Mouse (Mus musculus) neural tube, embryonic 14.5 days (tissue): ENCODE measurements around the gene Mustn1. TPM values are rescaled to one million over a fixed set of nuclear protein-coding genes. Genes with fewer than 3 reads are reported as not detected.

ENCODE experiments used
- ATAC-seq: fragments of 200-750 bp; cut with Nextera tagmentation; 2 replicates; pipeline ENCODE4 v1.8.0; 2017; ENCODE audit warnings: low read depth, mild to moderate bottlenecking, moderate TSS enrichment, moderate library complexity
- H3K27ac ChIP-seq: fragments of 300-500 bp; sonication (generic); 2 replicates; pipeline ENCODE4 v1.5.1; 2014; ENCODE audit warnings: low read depth, mild to moderate bottlenecking, control low read depth, low read length, moderate library complexity, mixed read lengths
- H3K27me3 ChIP-seq: fragments of 300-500 bp; sonication (generic); 2 replicates; pipeline ENCODE4 v1.6.1; 2014; ENCODE audit warnings: low read length; ENCODE audit not compliant: control insufficient read depth, insufficient read depth
- H3K36me3 ChIP-seq: fragments of 300-500 bp; sonication (generic); 2 replicates; pipeline ENCODE4 v1.6.1; 2014; ENCODE audit warnings: low read length, mixed read lengths; ENCODE audit not compliant: control insufficient read depth, insufficient read depth
- H3K4me1 ChIP-seq: fragments of 300-500 bp; sonication (generic); 2 replicates; pipeline ENCODE4 v1.6.1; 2014; ENCODE audit warnings: low read length; ENCODE audit not compliant: control insufficient read depth, insufficient read depth
- H3K4me2 ChIP-seq: fragments of 300-500 bp; sonication (generic); 2 replicates; pipeline ENCODE4 v1.6.1; 2014; ENCODE audit warnings: mild to moderate bottlenecking, low read depth, low read length, control low read depth
- H3K4me3 ChIP-seq: fragments of 300-500 bp; sonication (generic); 2 replicates; pipeline ENCODE4 v1.5.1; 2014; ENCODE audit warnings: low read depth, low read length, control low read depth, mixed read lengths
- H3K9ac ChIP-seq: fragments of 300-500 bp; sonication (generic); replicated peaks from 2 replicates; pipeline ENCODE4 v1.6.1; 2014; ENCODE audit warnings: low read depth, mild to moderate bottlenecking, control low read depth, low read length, mixed read lengths
- H3K9me3 ChIP-seq: fragments of 300-500 bp; sonication (generic); 2 replicates; pipeline ENCODE4 v1.6.1; 2016; ENCODE audit warnings: low read length; ENCODE audit not compliant: control insufficient read depth
- WGBS: fragments of 180-500 bp; shearing (Covaris S2); extraction: QIAGEN DNeasy Blood & Tissue Kit; methylation state at CpG from one replicate; pipeline ENCODE4 v1.1.7; 2014; 5-methylcytosine and 5-hydroxymethylcytosine counted together
- polyA plus RNA-seq: library from polyadenylated mRNA; unstranded; fragments of >200 nt; fragmentation: Nextera tagmentation; extraction: Ambion mirVana; gene quantifications from 2 replicates; pipeline ENCODE4 v1.2.1, GENCODE M21; 2014

Gene Mustn1
- 1.0 and 1.8 TPM in 2 replicates for polyA plus RNA-seq

GRCm38 (mm10) chr14:30878958-30879571 lies at the start of gene Mustn1:
Gene Mustn1, plus strand, starts transcription at chr14:30879200.
- H3K9me3 ChIP-seq: no peaks in the 10 kb centered on the region
- no peaks in the 10 kb centered on the region for H3K27me3 ChIP-seq
- no peak within 1 kb of the TSS for H3K4me3 ChIP-seq
- H3K9ac ChIP-seq: no peak within 1 kb of the TSS
- no peak within 1 kb of the TSS for H3K4me2 ChIP-seq
- H3K27ac ChIP-seq: no peak within 1 kb of the TSS
- H3K36me3 ChIP-seq: peaks cover 6% of the 10 kb centered on the region; the same call in 1 of the 2 replicates
- WGBS: 76% methylated on average over 11 of the region's 11 CpGs
- ATAC-seq: no peak
- H3K4me1 ChIP-seq: no peaks in the 10 kb centered on the region

DNA sequence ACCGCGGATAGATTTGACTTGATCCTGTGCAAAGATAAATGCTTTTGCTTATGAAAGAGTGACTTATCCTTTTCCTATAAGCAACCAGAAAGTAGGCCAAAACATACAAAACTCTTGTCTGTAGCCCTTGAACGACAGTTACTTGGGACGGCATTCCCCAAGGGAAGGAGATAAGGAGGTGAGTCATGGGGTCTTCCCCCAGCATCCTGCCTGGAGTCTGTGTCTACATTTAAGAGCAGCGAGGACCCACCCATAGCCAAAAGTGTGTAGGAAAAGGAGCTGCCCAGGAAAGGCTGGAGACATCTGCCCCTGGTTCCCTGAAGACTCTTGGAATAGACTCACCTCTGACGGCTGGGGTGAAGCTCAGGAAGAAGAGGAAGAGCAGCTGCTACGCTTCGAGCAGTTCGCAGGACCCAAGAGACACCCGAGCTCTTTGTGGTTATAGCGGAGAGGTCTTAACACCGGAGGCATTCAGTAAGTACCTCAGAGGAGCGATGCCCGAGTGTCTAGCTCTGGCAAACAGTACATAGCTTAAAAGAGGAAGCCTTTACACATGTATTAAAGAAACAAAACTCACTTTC lies 41.5 kb upstream of the Mustn1 start:
- H3K4me3 ChIP-seq: no peak overlapping the region
- H3K27ac ChIP-seq: no peak overlapping the region
- no peak for ATAC-seq
- H3K36me3 ChIP-seq: no peaks in the 10 kb centered on the region
- H3K4me1 ChIP-seq: no peaks in the 10 kb centered on the region
- no peak overlapping the region for H3K4me2 ChIP-seq
- H3K27me3 ChIP-seq: no peaks in the 10 kb centered on the region
- no peaks in the 10 kb centered on the region for H3K9me3 ChIP-seq
- WGBS: 89% methylated on average over 14 of the region's 14 CpGs
- H3K9ac ChIP-seq: no peak overlapping the region

DNA sequence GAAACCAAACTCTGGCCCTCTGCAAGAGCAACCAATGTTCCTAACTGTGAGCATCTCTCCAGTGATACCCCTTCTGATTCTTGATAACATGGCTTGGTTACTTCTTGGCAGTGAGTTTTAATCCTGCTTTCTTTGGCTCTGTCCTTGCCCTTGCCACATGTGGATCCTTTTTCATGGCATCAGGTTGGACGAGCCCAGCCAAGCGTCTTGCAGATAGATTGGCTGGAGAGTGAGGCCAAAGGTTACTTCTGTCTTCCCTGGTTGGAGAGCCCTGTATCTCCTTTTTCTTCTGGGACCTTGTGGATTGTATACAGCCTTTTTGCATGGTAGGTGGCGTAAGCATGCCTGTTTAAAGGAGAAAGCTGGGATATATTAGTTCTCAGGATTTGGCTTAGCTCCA lies 35.3 kb upstream of the Mustn1 start:
- no peaks in the 10 kb centered on the region for H3K36me3 ChIP-seq
- 96% methylated on average over 3 of the region's 3 CpGs for WGBS
- no peak overlapping the region for H3K4me3 ChIP-seq
- no peaks in the 10 kb centered on the region for H3K9me3 ChIP-seq
- H3K4me1 ChIP-seq: no peaks in the 10 kb centered on the region
- no peak overlapping the region for H3K4me2 ChIP-seq
- ATAC-seq: no peak
- H3K27ac ChIP-seq: no peak overlapping the region
- H3K9ac ChIP-seq: no peak overlapping the region
- H3K27me3 ChIP-seq: no peaks in the 10 kb centered on the region

DNA sequence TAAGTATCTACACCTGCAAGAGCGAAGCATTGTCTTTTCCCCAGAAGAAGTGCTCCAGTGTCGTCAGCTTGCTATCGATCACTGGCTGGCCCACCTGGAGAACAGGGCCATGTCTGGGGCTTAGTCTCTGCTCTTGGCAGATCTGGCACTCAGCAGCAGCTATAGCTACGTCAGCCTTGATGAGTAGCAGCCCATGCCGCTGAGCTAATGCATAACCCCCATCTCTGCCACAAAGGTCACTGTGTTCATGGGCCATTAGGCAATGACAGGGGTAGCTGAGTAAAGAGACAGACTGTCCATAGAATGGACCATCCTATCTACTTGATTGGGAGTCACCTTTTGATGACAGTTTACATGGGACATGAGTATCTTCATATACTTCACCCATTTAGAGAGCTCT lies 28.5 kb upstream of the Mustn1 start:
- 82% methylated on average over 5 of the region's 5 CpGs for WGBS

DNA sequence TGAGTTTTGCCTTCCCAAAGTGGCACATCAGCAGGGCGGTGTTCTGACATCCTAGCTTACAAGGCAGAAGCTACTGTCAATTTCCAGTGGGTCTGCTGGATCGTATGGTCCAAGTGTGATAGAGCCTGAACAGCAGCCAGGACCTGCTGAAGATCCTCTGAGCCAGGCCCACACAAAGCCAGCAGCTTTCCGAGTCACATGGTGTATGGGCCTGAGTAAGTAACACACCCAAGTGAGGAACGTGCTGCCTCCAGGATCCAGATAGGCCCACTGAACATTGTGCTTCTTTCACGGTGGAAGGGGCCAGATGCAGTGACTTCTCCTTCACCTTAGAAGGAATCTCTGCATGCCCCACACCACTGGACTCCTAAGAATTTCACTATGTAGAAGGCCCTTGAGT lies 26.7 kb upstream of the Mustn1 start:
- H3K27me3 ChIP-seq: no peaks in the 10 kb centered on the region
- no peak overlapping the region for H3K4me3 ChIP-seq
- H3K9ac ChIP-seq: no peak overlapping the region
- 94% methylated on average over 5 of the region's 5 CpGs for WGBS
- ATAC-seq: no peak
- H3K4me1 ChIP-seq: no peaks in the 10 kb centered on the region
- no peak overlapping the region for H3K27ac ChIP-seq
- no peaks in the 10 kb centered on the region for H3K36me3 ChIP-seq
- no peak overlapping the region for H3K4me2 ChIP-seq
- H3K9me3 ChIP-seq: no peaks in the 10 kb centered on the region

More for the DNA sequence above, 28.5 kb upstream of the Mustn1 start:
- H3K27me3 ChIP-seq: no peaks in the 10 kb centered on the region
- H3K9ac ChIP-seq: no peak overlapping the region
- H3K4me3 ChIP-seq: no peak overlapping the region
- H3K4me1 ChIP-seq: no peaks in the 10 kb centered on the region
- no peak overlapping the region for H3K27ac ChIP-seq
- H3K36me3 ChIP-seq: no peaks in the 10 kb centered on the region
- no peaks in the 10 kb centered on the region for H3K9me3 ChIP-seq
- no peak overlapping the region for H3K4me2 ChIP-seq
- ATAC-seq: no peak

GRCm38 (mm10) chr14:30855316-30855715 lies 23.7 kb upstream of the Mustn1 start:
- no peaks in the 10 kb centered on the region for H3K4me1 ChIP-seq
- no peaks in the 10 kb centered on the region for H3K27me3 ChIP-seq
- H3K9ac ChIP-seq: no peak overlapping the region
- H3K4me3 ChIP-seq: no peak overlapping the region
- no peaks in the 10 kb centered on the region for H3K9me3 ChIP-seq
- no peaks in the 10 kb centered on the region for H3K36me3 ChIP-seq
- no peak overlapping the region for H3K4me2 ChIP-seq
- ATAC-seq: no peak
- WGBS: 96% methylated on average over 3 of the region's 3 CpGs
- no peak overlapping the region for H3K27ac ChIP-seq

DNA sequence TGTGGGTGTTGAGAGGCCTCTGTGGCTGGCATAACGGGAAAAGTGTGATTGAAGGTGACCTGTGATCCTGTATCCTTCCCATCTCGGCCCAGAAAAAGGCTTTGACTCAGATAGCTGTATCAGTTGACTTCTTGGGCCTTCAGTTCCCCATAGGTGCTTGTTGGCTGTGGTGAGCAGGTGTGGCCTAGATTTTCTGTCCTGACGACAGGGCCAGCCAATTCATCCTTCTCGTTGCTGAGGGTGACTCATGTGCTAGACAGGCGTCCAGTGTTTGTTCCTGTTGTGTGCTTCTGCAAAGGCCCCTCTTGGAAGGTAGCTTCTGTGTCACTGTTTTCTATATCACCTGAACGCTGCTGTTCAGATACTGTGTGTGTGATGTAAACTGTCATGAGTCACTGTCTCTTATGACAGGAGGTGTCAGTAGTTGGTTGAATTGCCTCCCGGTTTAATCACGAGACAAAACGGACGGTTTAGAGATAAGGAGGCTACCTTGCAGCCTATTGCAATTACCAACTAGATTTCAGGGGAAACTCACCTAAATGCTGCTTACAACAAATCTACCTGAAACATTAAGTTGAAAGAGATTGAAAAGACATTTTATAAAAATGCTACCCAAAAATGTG lies 22.0 kb upstream of the Mustn1 start:
- no peaks in the 10 kb centered on the region for H3K9me3 ChIP-seq
- H3K27me3 ChIP-seq: no peaks in the 10 kb centered on the region
- H3K27ac ChIP-seq: no peak overlapping the region
- no peak overlapping the region for H3K4me2 ChIP-seq
- no peak for ATAC-seq
- WGBS: 94% methylated on average over 10 of the region's 10 CpGs
- H3K9ac ChIP-seq: no peak overlapping the region
- no peaks in the 10 kb centered on the region for H3K4me1 ChIP-seq
- no peak overlapping the region for H3K4me3 ChIP-seq
- no peaks in the 10 kb centered on the region for H3K36me3 ChIP-seq

GRCm38 (mm10) chr14:30857990-30858389 lies 21.0 kb upstream of the Mustn1 start:
- Histone ChIP-seq H3K4me1 (no peaks in the 10 kb centered on the region), H3K27ac (no peak overlapping the region), H3K9me3 (no peaks in the 10 kb centered on the region), H3K36me3 (no peaks in the 10 kb centered on the region), H3K9ac (no peak overlapping the region), H3K27me3 (no peaks in the 10 kb centered on the region), H3K4me2 (no peak overlapping the region), H3K4me3 (no peak overlapping the region)
- 74% methylated on average over 4 of the region's 4 CpGs for WGBS
- ATAC-seq: no peak

DNA sequence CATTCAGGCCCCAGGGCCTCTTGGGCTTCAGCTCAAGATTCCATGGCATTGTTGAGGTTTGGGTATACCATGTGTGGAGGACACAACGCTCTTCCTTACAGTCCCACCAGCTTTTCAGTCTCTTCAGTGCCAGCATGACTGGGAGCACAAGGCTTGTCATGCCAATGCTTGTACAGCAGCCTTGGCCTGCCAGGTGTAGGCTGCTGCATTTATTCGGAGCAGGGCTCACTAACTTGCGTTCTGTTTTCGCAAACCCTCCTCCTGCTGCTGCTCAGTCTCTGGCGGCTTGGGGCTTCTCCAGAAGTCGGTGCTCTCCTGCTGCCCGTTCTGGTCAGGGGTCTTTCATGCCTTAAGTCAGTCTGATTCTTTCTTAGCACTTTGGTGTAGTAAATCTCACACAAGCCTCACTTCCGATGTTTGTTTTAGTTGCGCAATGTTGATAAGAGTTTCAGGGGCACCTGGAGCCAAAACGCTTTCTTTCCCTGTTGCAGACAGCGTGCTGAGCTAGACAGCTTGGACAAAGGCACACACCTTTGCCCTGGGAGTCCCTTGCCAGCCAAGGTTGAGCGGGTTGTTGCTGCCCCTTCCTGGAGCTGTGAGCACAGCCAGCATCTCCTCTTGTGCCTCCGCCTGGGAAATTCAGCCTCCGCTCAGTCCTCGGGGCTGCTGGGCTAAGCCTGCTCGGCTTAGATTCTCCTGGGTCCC lies 17.4 kb upstream of the Mustn1 start:
- Histone ChIP-seq H3K4me1 (no peaks in the 10 kb centered on the region), H3K4me2 (no peak overlapping the region), H3K4me3 (no peak overlapping the region), H3K27ac (no peak overlapping the region), H3K36me3 (no peaks in the 10 kb centered on the region), H3K27me3 (no peaks in the 10 kb centered on the region), H3K9ac (no peak overlapping the region), H3K9me3 (no peaks in the 10 kb centered on the region)
- 83% methylated on average over 16 of the region's 16 CpGs for WGBS
- no peak for ATAC-seq
